Mouse (Mus musculus) kidney, adult 2 months (tissue): Measurements from ENCODE around the gene Unc5a.

Source experiments
- CTCF ChIP-seq: fragments of 200-500 bp; conservative IDR thresholded peaks from 2 replicates; pipeline ENCODE4 v1.5.1; 2011; ENCODE audit warnings: low read depth, mild to moderate bottlenecking, control low read depth, low read length, moderate library complexity, mixed read lengths; ENCODE audit not compliant: insufficient read depth, insufficient read length
- POLR2A ChIP-seq: fragments of 200-500 bp; IDR thresholded peaks from one replicate; pipeline ENCODE4 v1.6.1; 2011; ENCODE audit warnings: low read depth, low read length, control low read depth

DNA sequence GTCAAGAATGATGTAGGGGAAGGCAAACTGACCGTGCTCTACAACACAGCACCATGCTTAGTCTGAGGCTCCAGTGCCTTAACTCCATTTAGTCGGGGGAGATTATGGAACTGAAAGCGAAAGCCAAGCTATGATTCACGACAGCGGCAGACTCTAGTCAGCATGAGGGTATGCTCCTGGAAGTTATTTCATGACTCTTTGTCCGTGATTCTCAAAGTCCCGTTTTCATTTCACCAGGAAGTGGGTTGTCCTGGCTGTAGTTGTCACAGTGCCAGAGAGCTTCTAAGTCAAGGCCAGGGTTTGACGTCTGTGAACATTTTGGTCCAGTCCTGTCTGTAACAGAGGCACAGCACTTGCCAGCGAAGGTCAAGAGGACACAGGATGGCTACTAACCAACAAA is 73.5 kb downstream of the Unc5a start:
- TF ChIP-seq CTCF (no peak), POLR2A (no peak)
